Mouse (Mus musculus) erythroblast, embryonic 14.5 days (primary cell): ENCODE measurements around the gene Axin2.

Source experiments
- GATA1 ChIP-seq: IDR thresholded peaks from 2 replicates; pipeline ENCODE4 v1.6.1; 2012; ENCODE audit warnings: low read length, inconsistent platforms, mixed read lengths
- TAL1 ChIP-seq: IDR thresholded peaks from 3 replicates; pipeline ENCODE4 v1.6.1; 2012; ENCODE audit warnings: low read length, inconsistent platforms, mixed read lengths

GRCm38 (mm10) chr11:108922511-108923187 lies 2.5 kb downstream of the Axin2 start:
- TF ChIP-seq GATA1 (no peak), TAL1 (no peak)
